8 mouse cellular contexts compared by ENCODE assay signal in genomic region chr11:58927790-58928651, GRCm38 (mm10). TPM values are rescaled to one million over a fixed set of nuclear protein-coding genes. Genes with fewer than 3 reads are reported as not detected.
A peak's percentile ranks its signal among the peaks of the same experiment; 100 is the strongest.
DNase-seq lines count a peak whose midpoint lies in the region; ATAC-seq lines count a peak whose summit lies in the region.

No protein-coding gene starts in this region.

- H3K4me3 ChIP-seq in intestine, embryonic 14.5 days (ENCODE audit: low read depth, low read length) = peak overlapping the region; percentile 13; the same call in 1 of the 2 replicates
- peak overlapping the region; percentile 59 for H3K4me3 ChIP-seq in liver, embryonic 12.5 days

- 24% methylated on average over 20 of the region's 20 CpGs for WGBS in intestine, embryonic 14.5 days
- WGBS in liver, embryonic 12.5 days (ENCODE audit: insufficient replicate concordance) = 3% methylated on average over 20 of the region's 20 CpGs

- H3K9ac ChIP-seq in intestine, embryonic 14.5 days (ENCODE audit: low read length) = no peak overlapping the region
- H3K9ac ChIP-seq in liver, embryonic 12.5 days = peak overlapping the region; percentile 75

- H3K27me3 ChIP-seq in intestine, embryonic 14.5 days (replicated peaks; ENCODE audit: control insufficient read depth, insufficient read depth, low read length) = no peaks in the 10 kb centered on the region
- peaks cover 12% of the 10 kb centered on the region for H3K27me3 ChIP-seq in liver, embryonic 12.5 days (replicated peaks)

- peaks cover 22% of the 10 kb centered on the region for H3K36me3 ChIP-seq in intestine, embryonic 14.5 days (ENCODE audit: control insufficient read depth, insufficient read depth, low read length)
- peaks cover 35% of the 10 kb centered on the region for H3K36me3 ChIP-seq in liver, embryonic 12.5 days

- intact Hi-C loops in gastrocnemius, postnatal 14 days (cut with DNase I; ENCODE audit: low total_unique reads) = no loop called here

- peak overlapping the region; percentile 1; the same call in 1 of the 2 replicates for H3K27ac ChIP-seq in intestine, embryonic 14.5 days (ENCODE audit: low read depth)
- H3K27ac ChIP-seq in liver, embryonic 12.5 days = peak overlapping the region; percentile 92

- DNase-seq in urinary bladder, postnatal 25 days (ENCODE audit: low spot score) = peak; percentile 35
- DNase-seq in urinary bladder, adult 2 months (ENCODE audit: low spot score) = no peak
- DNase-seq in cerebellum, adult 9-10 months = peak; percentile 72
- DNase-seq in gastrocnemius, postnatal 14 days = peak; percentile 45
- peak; percentile 90 for DNase-seq in intestine, embryonic 14.5 days (ENCODE audit: low spot score)
- DNase-seq in testis, postnatal 14 days (ENCODE audit: low spot score) = peak; percentile 84

- peak overlapping the region; percentile 38 for H3K4me2 ChIP-seq in intestine, embryonic 14.5 days (ENCODE audit: low read length)
- peak overlapping the region; percentile 83 for H3K4me2 ChIP-seq in liver, embryonic 12.5 days

- no peaks in the 10 kb centered on the region for H3K9me3 ChIP-seq in intestine, embryonic 14.5 days (ENCODE audit: control insufficient read depth, low read length)
- no peaks in the 10 kb centered on the region for H3K9me3 ChIP-seq in liver, embryonic 12.5 days (replicated peaks)

- peak; percentile 49 for ATAC-seq in intestine, embryonic 14.5 days (replicated peaks; ENCODE audit: low FRiP score, low TSS enrichment, low read depth)
- ATAC-seq in liver, embryonic 12.5 days = peak; percentile 78
- ATAC-seq in monocyte, adult 5-6 weeks (replicated peaks; ENCODE audit: insufficient number of reproducible peaks, low FRiP score, low TSS enrichment, poor library complexity, severe bottlenecking) = peak; percentile 89

- 0 out of 2 replicates have a peak, but pooled peaks cover 2% of the 10 kb centered on the region for H3K4me1 ChIP-seq in intestine, embryonic 14.5 days (replicated peaks; ENCODE audit: control insufficient read depth, insufficient read depth, low read length)
- H3K4me1 ChIP-seq in liver, embryonic 12.5 days = peaks cover 56% of the 10 kb centered on the region

RNA-seq across cellular contexts. Expression of gene Btnl10, which starts 10.3 kb away (rescaled TPM):
- polyA plus RNA-seq in urinary bladder, adult 2 months (2012; rRNA removed) = not detected in 2 replicates
- total RNA-seq in gastrocnemius, postnatal 14 days (2021) = not detected
- polyA plus RNA-seq in intestine, embryonic 14.5 days (2014; fragmentation: Nextera tagmentation; extraction: Ambion mirVana) = 0.05 TPM in 1 of 2 replicates, not detected in the other
- polyA plus RNA-seq in liver, embryonic 12.5 days (2016; fragmentation: Nextera tagmentation; extraction: Ambion mirVana) = 9.5 and 10.9 TPM in 2 replicates
- not detected in 3 replicates for total RNA-seq in monocyte, adult 5-6 weeks (2017)

RNA-seq across cellular contexts. Expression of gene Rnf187, which starts 10.7 kb away (rescaled TPM):
- polyA plus RNA-seq in urinary bladder, adult 2 months (2012; rRNA removed) = 137 and 140 TPM in 2 replicates
- 100 to 1,000 TPM; 126 to 139 TPM for total RNA-seq in gastrocnemius, postnatal 14 days (2021)
- polyA plus RNA-seq in intestine, embryonic 14.5 days (2014; fragmentation: Nextera tagmentation; extraction: Ambion mirVana) = 240 and 258 TPM in 2 replicates
- polyA plus RNA-seq in liver, embryonic 12.5 days (2016; fragmentation: Nextera tagmentation; extraction: Ambion mirVana) = 200 and 207 TPM in 2 replicates
- 42.2 to 79.7 TPM (median 47.8 TPM) in 3 replicates for total RNA-seq in monocyte, adult 5-6 weeks (2017)

RNA-seq across cellular contexts. Expression of gene Hist3h2ba, which starts 20.7 kb away (rescaled TPM):
- 1.3 and 2.2 TPM in 2 replicates for polyA plus RNA-seq in urinary bladder, adult 2 months (2012; rRNA removed)
- total RNA-seq in gastrocnemius, postnatal 14 days (2021) = 1 to 10 TPM; 2.1 to 3.7 TPM
- 24.9 and 26.3 TPM in 2 replicates for polyA plus RNA-seq in intestine, embryonic 14.5 days (2014; fragmentation: Nextera tagmentation; extraction: Ambion mirVana)
- polyA plus RNA-seq in liver, embryonic 12.5 days (2016; fragmentation: Nextera tagmentation; extraction: Ambion mirVana) = 5.3 and 5.7 TPM in 2 replicates
- total RNA-seq in monocyte, adult 5-6 weeks (2017) = 1.7 TPM in 2 of 3 replicates, not detected in the other

RNA-seq across cellular contexts. Expression of gene Zfp39, which starts 24.0 kb away (rescaled TPM):
- 3.0 and 5.1 TPM in 2 replicates for polyA plus RNA-seq in urinary bladder, adult 2 months (2012; rRNA removed)
- total RNA-seq in gastrocnemius, postnatal 14 days (2021) = 1 to 10 TPM; 4.1 to 5.3 TPM
- polyA plus RNA-seq in intestine, embryonic 14.5 days (2014; fragmentation: Nextera tagmentation; extraction: Ambion mirVana) = 6.7 and 7.2 TPM in 2 replicates
- 6.1 and 7.1 TPM in 2 replicates for polyA plus RNA-seq in liver, embryonic 12.5 days (2016; fragmentation: Nextera tagmentation; extraction: Ambion mirVana)
- 9.4 to 12.8 TPM (median 10.7 TPM) in 3 replicates for total RNA-seq in monocyte, adult 5-6 weeks (2017)

RNA-seq across cellular contexts. Expression of gene Hist3h2a, which starts 26.5 kb away (rescaled TPM):
- polyA plus RNA-seq in urinary bladder, adult 2 months (2012; rRNA removed) = 22.0 and 27.2 TPM in 2 replicates
- total RNA-seq in gastrocnemius, postnatal 14 days (2021) = 10 to 100 TPM; 15.1 to 16.8 TPM
- polyA plus RNA-seq in intestine, embryonic 14.5 days (2014; fragmentation: Nextera tagmentation; extraction: Ambion mirVana) = 28.7 and 30.3 TPM in 2 replicates
- polyA plus RNA-seq in liver, embryonic 12.5 days (2016; fragmentation: Nextera tagmentation; extraction: Ambion mirVana) = 14.3 and 16.9 TPM in 2 replicates
- 35.6 to 52.4 TPM (median 42.1 TPM) in 3 replicates for total RNA-seq in monocyte, adult 5-6 weeks (2017)
